In genomic region chr11:34112781-34113380, GRCm38 (mm10) we compare ENCODE assay signal across 9 mouse cellular contexts. TPM values are rescaled to one million over a fixed set of nuclear protein-coding genes. Genes with fewer than 3 reads are reported as not detected.
A peak's percentile ranks its signal among the peaks of the same experiment; 100 is the strongest.
DNase-seq lines count a peak whose midpoint lies in the region; ATAC-seq and TF ChIP-seq lines count a peak whose summit lies in the region.
"Had no signal": no experiment of that assay in that cellular context is flagged by ENCODE, and none has a peak within 500 bp of the region (broad histone marks: within the 10 kb centered on the region; RNA-seq: fewer than 3 reads in every experiment).

No protein-coding gene starts in this region.

- peak; percentile 13 for DNase-seq in lung, postnatal 0 days (ENCODE audit: low spot score)
- no peak for DNase-seq in lung, adult 18-20 months
- peak; percentile 34 for DNase-seq in embryo, embryonic 9.5 days (ENCODE audit: extremely low spot score)
- DNase-seq in layer of hippocampus, adult 8-10 months (ENCODE audit: low spot score in 2 of 2): peak; percentile 40 to 48
- DNase-seq in gastrocnemius, postnatal 14 days: no peak
- DNase-seq in kidney, adult 11 months: no peak
- no peak for DNase-seq in gastrocnemius, postnatal 36 days

- H3K4me1 ChIP-seq in lung, postnatal 0 days (ENCODE audit: insufficient read depth, low read depth, low read length): no peaks in the 10 kb centered on the region
- H3K4me1 ChIP-seq in neural tube, embryonic 14.5 days (ENCODE audit: control insufficient read depth, insufficient read depth, low read length): 0 out of 2 replicates have a peak, but pooled peaks cover 2% of the 10 kb centered on the region

- no peak overlapping the region for H3K9ac ChIP-seq in lung, postnatal 0 days (replicated peaks; ENCODE audit: low read depth)
- H3K9ac ChIP-seq in neural tube, embryonic 14.5 days (replicated peaks; ENCODE audit: low read depth, low read length): no peak overlapping the region
- H3K9ac ChIP-seq: heart, embryonic 13.5 days had no signal

- intact Hi-C loops in gastrocnemius, postnatal 14 days (cut with DNase I; ENCODE audit: low total_unique reads): no loop called here
- intact Hi-C loops in gastrocnemius, postnatal 36 days (cut with DNase I): no loop called here

- ATAC-seq in lung, postnatal 0 days: no peak
- peak; percentile 95 for ATAC-seq in neural tube, embryonic 14.5 days (ENCODE audit: low read depth)

- H3K4me2 ChIP-seq in lung, postnatal 0 days (replicated peaks; ENCODE audit: low read depth, low read length): no peak overlapping the region
- no peak overlapping the region for H3K4me2 ChIP-seq in neural tube, embryonic 14.5 days (ENCODE audit: low read depth, low read length)
- H3K4me2 ChIP-seq: heart, embryonic 13.5 days had no signal

- no peaks in the 10 kb centered on the region for H3K9me3 ChIP-seq in lung, postnatal 0 days (ENCODE audit: low read length)
- no peaks in the 10 kb centered on the region for H3K9me3 ChIP-seq in neural tube, embryonic 14.5 days (ENCODE audit: control insufficient read depth, low read length)
- H3K9me3 ChIP-seq: heart, embryonic 13.5 days had no signal

- H3K27me3 ChIP-seq in lung, postnatal 0 days (replicated peaks; ENCODE audit: insufficient read depth, low read length): no peaks in the 10 kb centered on the region
- H3K27me3 ChIP-seq in neural tube, embryonic 14.5 days (ENCODE audit: control insufficient read depth, insufficient read depth, low read length): no peaks in the 10 kb centered on the region
- H3K27me3 ChIP-seq: heart, embryonic 13.5 days had no signal

- no peak overlapping the region for H3K4me3 ChIP-seq in lung, postnatal 0 days (ENCODE audit: low read depth, low read length)
- H3K4me3 ChIP-seq in neural tube, embryonic 14.5 days (ENCODE audit: low read depth, low read length): no peak overlapping the region
- H3K4me3 ChIP-seq: heart, embryonic 13.5 days had no signal

- 64% methylated on average over 4 of the region's 4 CpGs for WGBS in lung, postnatal 0 days
- 13% methylated on average over 4 of the region's 4 CpGs for WGBS in neural tube, embryonic 14.5 days

- no peaks in the 10 kb centered on the region for H3K36me3 ChIP-seq in lung, postnatal 0 days (ENCODE audit: insufficient read depth, low read length)
- no peaks in the 10 kb centered on the region for H3K36me3 ChIP-seq in neural tube, embryonic 14.5 days (ENCODE audit: control insufficient read depth, insufficient read depth, low read length)
- H3K36me3 ChIP-seq: heart, embryonic 13.5 days had no signal

- no peak for TF ChIP-seq CTCF in lung, postnatal 0 days (IDR thresholded peaks at IDR 0.05)

- H3K27ac ChIP-seq in lung, postnatal 0 days (ENCODE audit: low read length): no peak overlapping the region
- H3K27ac ChIP-seq in neural tube, embryonic 14.5 days (ENCODE audit: low read depth, low read length): 0 out of 2 replicates have a peak overlapping the region, but pooled peaks have one; percentile 40
- H3K27ac ChIP-seq: heart, embryonic 13.5 days had no signal

- TF ChIP-seq EP300 in lung, postnatal 0 days (IDR thresholded peaks at IDR 0.05): no peak

RNA-seq across cellular contexts. Expression of gene 4930469K13Rik, which starts 14.5 kb away (rescaled TPM):
- not detected in 2 replicates for polyA plus RNA-seq in lung, postnatal 0 days (2015; fragmentation: Nextera tagmentation; extraction: Ambion mirVana)
- not detected for total RNA-seq in layer of hippocampus, adult 8-10 months (2022)
- polyA plus RNA-seq in neural tube, embryonic 14.5 days (2014; fragmentation: Nextera tagmentation; extraction: Ambion mirVana): 35.2 and 41.4 TPM in 2 replicates
- total RNA-seq in gastrocnemius, postnatal 14 days (2021): not detected
- not detected for total RNA-seq in gastrocnemius, postnatal 36 days (2021)
- polyA plus RNA-seq: heart, embryonic 13.5 days had no signal

Comparison
In these comparisons a context has a peak if more than half of its experiments do, and no peak if none do; other contexts are left out.
1. DNase-seq: peak in lung, postnatal 0 days (single experiment), embryo, embryonic 9.5 days (single experiment) and layer of hippocampus, adult 8-10 months (2 of 2); none in lung, adult 18-20 months (0 of 2), gastrocnemius, postnatal 14 days (single experiment), kidney, adult 11 months (single experiment) and gastrocnemius, postnatal 36 days (0 of 2).